Mouse (Mus musculus): Measurements from ENCODE around the gene Gm20388.

DNA sequence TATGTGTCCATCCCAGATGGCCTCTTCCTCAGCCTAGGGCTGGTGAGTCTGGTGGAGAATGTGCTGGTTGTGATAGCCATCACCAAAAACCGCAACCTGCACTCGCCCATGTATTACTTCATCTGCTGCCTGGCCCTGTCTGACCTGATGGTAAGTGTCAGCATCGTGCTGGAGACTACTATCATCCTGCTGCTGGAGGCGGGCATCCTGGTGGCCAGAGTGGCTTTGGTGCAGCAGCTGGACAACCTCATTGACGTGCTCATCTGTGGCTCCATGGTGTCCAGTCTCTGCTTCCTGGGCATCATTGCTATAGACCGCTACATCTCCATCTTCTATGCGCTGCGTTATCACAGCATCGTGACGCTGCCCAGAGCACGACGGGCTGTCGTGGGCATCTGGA, 3497.0 kb downstream of the Gm20388 start:
- TF ChIP-seq HCFC1 (IDR thresholded peaks at IDR 0.05; ENCODE audit: borderline replicate concordance, insufficient read depth, low read length) (no peak), CHD2 (IDR thresholded peaks at IDR 0.05; ENCODE audit: low read depth, low read length) (no peak)
